Mouse (Mus musculus) frontal cortex, adult (tissue): ENCODE data around the gene Wnk1.
A peak's percentile ranks its signal among the peaks of the same experiment; 100 is the strongest.
"Not testable (repeated sequence)": the region's sequence is repeated elsewhere in the genome, so short reads cannot be mapped to it uniquely, and the experiment has no call there.

Source experiments
- ATAC-seq: cut with Nextera tagmentation; 2 replicates; pipeline ENCODE4 v1.9.2; 2017; ENCODE audit warnings: mild to moderate bottlenecking, moderate library complexity, mixed read lengths; ENCODE audit not compliant: low TSS enrichment

Gene Wnk1

GRCm38 (mm10) chr6:120038366-120039255 lies at the start of gene Wnk1:
Wnk1 (minus strand) TSS chr6:120038672.
- peak; percentile 93 for ATAC-seq

- ATAC-seq: not testable (repeated sequence)
These were observed 48.6 kb upstream of the Wnk1 start for GRCm38 (mm10) chr6:120087041-120087440.

GRCm38 (mm10) chr6:120085832-120086231 lies 47.4 kb upstream of the Wnk1 start:
- no peak for ATAC-seq

- no peak for ATAC-seq
These were observed 46.5 kb upstream of the Wnk1 start for GRCm38 (mm10) chr6:120084983-120085382.

- no peak for ATAC-seq
These were observed 45.0 kb upstream of the Wnk1 start for GRCm38 (mm10) chr6:120083442-120083841.

- ATAC-seq: no peak
These were observed 44.5 kb upstream of the Wnk1 start for GRCm38 (mm10) chr6:120082951-120083411.

GRCm38 (mm10) chr6:120082251-120082950 lies 43.9 kb upstream of the Wnk1 start:
- no peak for ATAC-seq

- no peak for ATAC-seq
These were observed 43.0 kb upstream of the Wnk1 start for GRCm38 (mm10) chr6:120081516-120081915.

- no peak for ATAC-seq
These were observed 41.1 kb upstream of the Wnk1 start for GRCm38 (mm10) chr6:120079547-120079946.

GRCm38 (mm10) chr6:120076619-120077450 lies 38.4 kb upstream of the Wnk1 start:
- no peak for ATAC-seq

GRCm38 (mm10) chr6:120072630-120073029 lies 34.2 kb upstream of the Wnk1 start:
- no peak for ATAC-seq

- ATAC-seq: no peak
These were observed 31.1 kb upstream of the Wnk1 start for GRCm38 (mm10) chr6:120069546-120069945.

- ATAC-seq: no peak
These were observed 27.2 kb upstream of the Wnk1 start for GRCm38 (mm10) chr6:120065552-120066177.

- ATAC-seq: no peak
These were observed 26.2 kb upstream of the Wnk1 start for GRCm38 (mm10) chr6:120064627-120065026.

GRCm38 (mm10) chr6:120062934-120063333 lies 24.5 kb upstream of the Wnk1 start:
- peak; percentile 64 for ATAC-seq

GRCm38 (mm10) chr6:120055666-120056540 lies 17.4 kb upstream of the Wnk1 start:
- ATAC-seq: no peak

- no peak for ATAC-seq
These were observed 15.9 kb upstream of the Wnk1 start for GRCm38 (mm10) chr6:120054412-120054811.

- ATAC-seq: peak; percentile 94
These were observed 9.3 kb upstream of the Wnk1 start for GRCm38 (mm10) chr6:120047705-120048292.

- no peak for ATAC-seq
These were observed 6.9 kb upstream of the Wnk1 start for GRCm38 (mm10) chr6:120045406-120045805.

GRCm38 (mm10) chr6:120042632-120043220 lies 4.3 kb upstream of the Wnk1 start:
- no peak for ATAC-seq
